Mouse (Mus musculus): ENCODE measurements around the gene Bbs9.
"Not testable (repeated sequence)": the region's sequence is repeated elsewhere in the genome, so short reads cannot be mapped to it uniquely, and the experiment has no call there.

The Bbs9 gene

DNA sequence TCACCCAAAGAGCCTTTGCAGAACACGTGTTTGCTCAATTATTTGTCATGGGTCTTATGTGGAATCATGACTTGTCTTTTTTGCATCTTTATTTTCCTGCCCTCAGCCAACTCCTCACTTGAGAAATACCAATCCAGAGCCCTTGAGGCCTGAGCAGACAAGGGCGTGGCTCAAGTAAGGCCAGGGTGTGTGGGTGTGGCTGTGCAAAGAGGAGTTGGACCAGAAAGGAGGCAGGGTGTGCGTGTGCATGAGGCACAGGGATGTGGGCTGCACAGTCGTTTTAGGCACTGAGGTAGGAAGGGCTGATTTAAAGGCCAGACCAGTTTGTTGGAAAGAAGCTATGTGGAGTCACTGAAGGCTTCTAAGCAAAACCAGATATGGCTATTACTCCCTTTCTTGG, 373.7 kb downstream of the Bbs9 start:
- DNase-seq (ENCODE audit: low spot score): no peak

DNA sequence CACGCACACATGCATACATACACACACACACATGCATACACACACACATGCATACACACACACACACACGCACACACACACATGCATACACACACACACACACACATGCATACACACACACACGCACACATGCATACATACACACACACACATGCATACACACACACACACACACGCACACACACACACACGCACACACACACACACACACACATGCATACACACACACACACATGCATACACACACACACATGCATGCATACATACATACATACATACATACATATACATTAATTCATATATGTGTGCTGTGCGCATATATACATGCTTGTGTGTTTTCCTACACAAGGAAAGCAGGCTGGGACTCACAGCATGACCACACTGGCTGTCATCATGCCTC, 393.6 kb downstream of the Bbs9 start:
- DNase-seq (ENCODE audit: low spot score): not testable (repeated sequence)

DNA sequence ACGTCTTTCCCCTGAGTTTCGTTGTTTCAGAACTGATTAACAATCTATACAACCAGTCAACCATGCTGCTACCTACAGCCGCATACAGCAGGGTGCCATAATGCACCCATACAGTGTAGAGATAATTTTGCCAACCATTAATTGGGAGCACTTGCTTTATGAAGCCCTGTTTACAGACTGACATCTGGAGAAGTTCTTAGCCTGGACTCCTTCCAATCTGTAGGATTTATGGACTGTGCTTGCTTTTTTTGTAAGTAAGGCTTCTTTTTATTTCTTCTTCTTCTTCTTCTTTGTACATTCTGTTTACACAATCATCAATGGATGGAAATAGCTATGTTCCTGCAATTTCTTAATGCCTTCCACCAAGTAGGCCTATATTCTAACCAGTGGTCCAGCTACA, 395.1 kb downstream of the Bbs9 start:
- no peak for DNase-seq (ENCODE audit: low spot score)

DNA sequence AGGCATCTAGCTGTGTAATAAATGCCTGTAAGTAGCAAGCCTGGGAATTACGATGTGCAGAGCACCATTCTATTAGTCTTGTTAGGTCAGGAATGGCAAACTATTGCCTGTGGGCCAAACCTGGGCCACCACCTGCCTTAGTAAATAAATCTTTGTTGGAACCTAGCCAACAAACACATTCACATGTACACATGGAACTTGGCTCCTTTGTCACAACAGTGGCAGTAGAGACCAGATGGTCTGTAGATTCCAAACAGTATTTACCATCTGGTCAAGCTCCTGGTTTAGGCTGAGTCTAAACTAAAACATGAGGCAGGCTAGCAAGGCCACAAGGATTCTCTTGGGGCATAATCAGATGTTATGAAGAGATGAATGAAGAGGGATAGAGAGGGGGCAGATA, 399.7 kb downstream of the Bbs9 start:
- DNase-seq (ENCODE audit: low spot score): no peak

DNA sequence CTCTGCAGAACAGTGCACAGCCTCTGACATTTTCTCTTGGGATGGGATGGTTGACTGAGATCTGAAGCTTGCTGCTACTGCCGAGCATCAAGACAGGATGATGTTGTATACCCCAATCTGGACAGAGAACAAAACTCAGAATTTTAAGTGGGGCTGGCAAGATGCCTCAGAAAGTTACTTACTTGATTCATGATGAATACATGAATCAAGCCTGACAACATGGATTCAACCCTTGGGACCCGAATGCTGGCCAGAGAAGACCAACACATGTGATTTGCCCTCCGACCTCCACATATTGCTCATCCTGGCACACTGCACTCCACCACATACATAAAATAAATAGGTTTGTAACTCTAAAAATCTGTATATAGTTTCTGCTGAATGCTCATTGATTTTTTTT, 403.8 kb downstream of the Bbs9 start:
- DNase-seq (ENCODE audit: low spot score): no peak

DNA sequence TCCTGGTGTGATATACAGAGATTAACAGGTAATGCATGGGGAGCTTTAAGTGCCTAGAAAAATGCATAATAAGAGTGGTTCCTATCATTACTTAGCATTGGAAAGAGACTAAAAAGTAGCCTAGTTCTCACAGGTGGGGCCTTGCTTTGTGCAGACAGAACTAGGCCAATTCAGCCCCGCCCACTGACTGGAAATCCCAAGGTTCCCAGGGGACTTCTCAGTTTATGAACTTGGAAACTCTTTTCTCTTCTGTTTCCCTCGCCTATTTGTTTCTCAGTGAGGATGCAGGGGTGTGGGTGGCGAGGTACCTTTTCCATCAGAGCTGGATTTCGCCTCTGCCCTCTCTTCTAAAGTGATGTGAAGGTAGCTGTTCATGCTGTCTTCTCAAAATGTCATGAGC, 410.8 kb downstream of the Bbs9 start:
- no peak for DNase-seq (ENCODE audit: low spot score)

DNA sequence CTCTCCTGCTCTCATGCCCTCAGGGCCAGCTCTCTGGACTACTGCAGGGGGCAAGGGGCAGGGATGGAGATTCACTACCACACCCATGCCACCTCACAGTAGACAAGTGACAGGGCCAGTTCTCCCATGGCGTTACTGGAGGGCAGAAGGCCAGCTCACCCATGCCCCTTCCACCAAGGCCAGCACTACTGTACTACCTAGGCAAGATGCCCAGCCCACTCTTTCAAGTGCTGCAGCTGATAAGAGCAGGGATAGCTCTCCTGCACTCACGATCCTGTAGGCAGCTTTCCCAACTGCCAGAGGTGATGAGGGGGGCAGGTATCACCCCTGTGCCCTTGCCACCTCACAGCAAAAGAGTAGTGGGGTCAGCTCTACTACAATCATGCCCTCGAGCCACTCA, 429.9 kb downstream of the Bbs9 start:
- no peak for DNase-seq (ENCODE audit: low spot score)

DNA sequence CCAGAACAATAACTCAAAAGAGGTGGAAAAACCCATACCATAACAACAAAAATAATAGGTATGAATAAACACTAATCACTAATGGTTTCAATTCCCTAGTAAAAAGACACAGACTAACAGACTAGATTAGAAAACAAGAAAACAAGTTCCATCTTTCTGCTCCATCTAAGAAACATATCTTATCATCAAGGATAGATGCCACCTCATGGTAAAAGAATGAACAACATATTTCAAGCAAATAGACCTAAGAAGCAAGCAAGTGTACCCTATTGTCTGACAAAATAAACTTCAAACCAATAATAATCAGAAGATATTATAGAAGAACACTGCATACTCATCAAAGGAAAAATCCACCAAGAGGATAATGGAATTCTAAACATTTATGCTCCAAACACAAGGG, 441.3 kb downstream of the Bbs9 start:
- DNase-seq (ENCODE audit: low spot score): no peak

DNA sequence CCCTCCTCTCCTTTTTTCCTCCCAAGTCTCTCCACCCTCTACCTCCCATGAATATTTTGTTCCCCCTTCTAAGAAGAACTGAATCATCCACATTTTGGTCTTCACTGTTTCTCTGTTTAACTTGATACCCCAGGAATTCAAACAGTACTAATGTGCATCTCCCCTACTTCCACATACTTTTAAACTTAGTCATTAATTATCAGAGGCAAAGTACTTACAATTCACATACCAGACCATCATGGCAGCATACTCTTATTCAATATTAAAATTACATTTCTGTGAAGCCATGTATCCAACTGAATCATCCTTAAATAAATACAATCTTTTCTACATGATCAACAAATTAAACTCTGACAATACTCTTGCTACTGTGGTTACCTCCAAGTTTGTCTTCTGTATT, 460.1 kb downstream of the Bbs9 start:
- no peak for DNase-seq (ENCODE audit: low spot score)

All from embryo, embryonic 10 days (tissue).